Mouse (Mus musculus) embryonic facial prominence, embryonic 13.5 days (tissue): ENCODE results near the gene Pard6a. TPM values are rescaled to one million over a fixed set of nuclear protein-coding genes. Genes with fewer than 3 reads are reported as not detected.

Experiments
- ATAC-seq: fragments of 200-750 bp; cut with Nextera tagmentation; 2 replicates; pipeline ENCODE4 v1.8.0; 2017; ENCODE audit warnings: low read depth; ENCODE audit not compliant: insufficient number of reproducible peaks, insufficient read depth, low FRiP score, low TSS enrichment
- H3K27ac ChIP-seq: fragments of 300-500 bp; sonication (generic); 2 replicates; pipeline ENCODE4 v1.5.1; 2015; ENCODE audit warnings: moderate library complexity, mild to moderate bottlenecking, inconsistent platforms
- H3K27me3 ChIP-seq: fragments of 300-500 bp; sonication (generic); 2 replicates; pipeline ENCODE4 v1.6.1; 2015; ENCODE audit warnings: mild to moderate bottlenecking, inconsistent platforms
- H3K36me3 ChIP-seq: fragments of 300-500 bp; sonication (generic); 2 replicates; pipeline ENCODE4 v1.6.1; 2015; ENCODE audit warnings: mild to moderate bottlenecking, inconsistent platforms
- H3K4me1 ChIP-seq: fragments of 300-500 bp; sonication (generic); 2 replicates; pipeline ENCODE4 v1.6.1; 2015; ENCODE audit warnings: inconsistent platforms
- H3K4me2 ChIP-seq: fragments of 300-500 bp; sonication (generic); 2 replicates; pipeline ENCODE4 v1.6.1; 2015; ENCODE audit warnings: moderate library complexity, mild to moderate bottlenecking, inconsistent platforms
- H3K4me3 ChIP-seq: fragments of 300-500 bp; sonication (generic); 2 replicates; pipeline ENCODE4 v1.5.1; 2015; ENCODE audit warnings: mild to moderate bottlenecking, inconsistent platforms
- H3K9ac ChIP-seq: fragments of 300-500 bp; sonication (generic); 2 replicates; pipeline ENCODE4 v1.6.1; 2015; ENCODE audit warnings: mild to moderate bottlenecking, inconsistent platforms
- H3K9me3 ChIP-seq: fragments of 300-500 bp; sonication (generic); 2 replicates; pipeline ENCODE4 v1.6.1; 2016; ENCODE audit warnings: inconsistent platforms
- WGBS: fragments of 180-500 bp; shearing (Covaris S2); methylation state at CpG from one replicate; pipeline ENCODE4 v1.1.7; 2015; ENCODE audit warnings: mixed read lengths; 5-methylcytosine and 5-hydroxymethylcytosine counted together
- polyA plus RNA-seq: library from polyadenylated mRNA; unstranded; fragments of >200 nt; fragmentation: Nextera tagmentation; extraction: Ambion mirVana; gene quantifications from 2 replicates; pipeline ENCODE4 v1.2.1, GENCODE M21; 2015

Gene Pard6a
- polyA plus RNA-seq, 1 experiment from 2014 or later: 21.5 TPM

DNA sequence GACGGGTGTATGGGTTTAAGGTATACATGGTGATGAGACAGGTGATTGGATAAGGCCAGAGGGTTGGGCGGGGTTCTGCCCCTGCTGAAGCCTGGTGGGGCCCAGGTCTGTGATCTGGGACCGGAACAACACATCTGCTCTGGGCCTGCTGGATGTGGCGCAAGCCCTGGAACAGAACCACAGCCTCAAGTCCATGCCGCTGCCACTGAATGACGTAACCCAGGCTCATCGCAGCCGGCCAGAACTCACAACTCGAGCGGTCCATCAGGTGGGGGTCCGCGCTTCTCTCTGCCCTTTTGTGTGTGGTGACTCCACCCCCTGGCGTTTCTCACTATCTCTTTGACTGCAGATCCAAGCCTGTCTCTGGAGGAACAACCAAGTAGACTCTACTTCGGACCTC is 10.0 kb upstream of the Pard6a start:
- Histone ChIP-seq H3K27ac (no peak overlapping the region), H3K9ac (no peak overlapping the region), H3K9me3 (no peaks in the 10 kb centered on the region; the same call in 1 of the 2 replicates), H3K4me3 (no peak overlapping the region), H3K36me3 (peaks cover 3% of the 10 kb centered on the region; the same call in 1 of the 2 replicates), H3K4me2 (no peak overlapping the region), H3K27me3 (peaks cover 17% of the 10 kb centered on the region), H3K4me1 (peaks cover 13% of the 10 kb centered on the region)
- ATAC-seq: no peak
- 82% methylated on average over 14 of the region's 14 CpGs for WGBS

DNA sequence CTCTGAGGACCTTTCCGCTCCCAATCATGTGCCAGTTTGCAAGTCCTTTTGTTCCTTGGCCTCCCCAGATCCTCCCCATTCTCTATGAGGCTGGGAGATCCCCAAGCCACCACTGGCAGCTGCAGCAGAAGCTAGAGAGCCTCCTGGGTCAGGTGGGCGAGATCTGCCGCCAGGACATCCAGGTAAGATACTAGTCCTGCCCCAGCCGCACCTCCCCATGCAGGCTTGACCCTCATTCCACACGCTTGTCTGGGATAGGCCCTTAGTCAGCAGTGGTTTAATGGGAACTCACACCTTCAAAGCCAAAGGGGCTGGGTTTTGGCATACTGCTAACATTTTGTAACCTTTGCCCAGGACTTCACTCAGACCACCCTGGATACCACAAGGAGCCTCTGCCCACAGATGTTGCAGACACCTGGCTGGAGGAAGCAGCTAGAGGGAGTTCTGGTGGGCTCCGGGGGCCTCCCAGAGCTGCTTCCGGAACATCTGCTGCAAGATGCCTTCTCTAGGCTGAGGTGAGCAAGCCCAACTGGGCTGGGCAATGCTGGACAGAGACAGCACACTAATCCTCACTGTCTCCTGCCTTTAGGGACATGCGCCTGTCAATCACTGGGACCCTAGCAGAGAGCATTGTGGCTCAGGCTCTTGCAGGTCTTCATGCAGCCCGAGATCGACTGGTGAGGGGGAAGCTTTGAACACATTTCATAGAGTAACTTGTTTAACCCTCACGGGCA is 8.3 kb upstream of the Pard6a start:
- H3K36me3 ChIP-seq: peaks cover 17% of the 10 kb centered on the region
- no peak overlapping the region for H3K9ac ChIP-seq
- no peak overlapping the region for H3K4me3 ChIP-seq
- H3K27me3 ChIP-seq: peaks cover 17% of the 10 kb centered on the region
- H3K9me3 ChIP-seq: no peaks in the 10 kb centered on the region; the same call in 1 of the 2 replicates
- no peak overlapping the region for H3K4me2 ChIP-seq
- 96% methylated on average over 11 of the region's 11 CpGs for WGBS
- H3K4me1 ChIP-seq: peaks cover 11% of the 10 kb centered on the region
- H3K27ac ChIP-seq: no peak overlapping the region
- ATAC-seq: no peak

DNA sequence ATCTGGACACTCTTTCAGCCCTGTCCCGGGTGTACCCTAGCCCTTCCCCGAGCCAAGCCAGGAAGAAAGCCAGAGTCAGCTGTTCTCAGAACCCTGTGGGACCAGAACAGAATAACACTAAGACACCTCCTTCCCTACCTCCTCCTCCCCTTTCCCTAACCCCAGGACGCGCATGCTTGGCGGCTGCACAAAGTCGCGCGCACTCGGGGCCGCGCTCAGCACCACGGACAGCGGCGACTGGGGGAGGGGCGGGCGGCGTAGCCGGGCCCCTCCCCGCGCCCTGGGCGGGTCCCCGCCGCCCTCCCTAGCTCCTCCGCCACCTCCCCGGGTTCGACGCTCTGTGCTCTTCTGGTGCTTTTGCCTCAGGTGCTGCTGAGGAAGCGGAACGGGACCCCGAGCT is 7.3 kb upstream of the Pard6a start:
- WGBS: 2% methylated on average over 30 of the region's 30 CpGs
- peaks cover 11% of the 10 kb centered on the region for H3K4me1 ChIP-seq
- H3K27me3 ChIP-seq: peaks cover 17% of the 10 kb centered on the region
- no peaks in the 10 kb centered on the region; the same call in 1 of the 2 replicates for H3K9me3 ChIP-seq
- no peak overlapping the region for H3K27ac ChIP-seq
- H3K9ac ChIP-seq: peak overlapping the region; percentile 67
- peak overlapping the region; percentile 50 for H3K4me3 ChIP-seq
- ATAC-seq: no peak
- H3K36me3 ChIP-seq: peaks cover 27% of the 10 kb centered on the region
- peak overlapping the region; percentile 96 for H3K4me2 ChIP-seq

DNA sequence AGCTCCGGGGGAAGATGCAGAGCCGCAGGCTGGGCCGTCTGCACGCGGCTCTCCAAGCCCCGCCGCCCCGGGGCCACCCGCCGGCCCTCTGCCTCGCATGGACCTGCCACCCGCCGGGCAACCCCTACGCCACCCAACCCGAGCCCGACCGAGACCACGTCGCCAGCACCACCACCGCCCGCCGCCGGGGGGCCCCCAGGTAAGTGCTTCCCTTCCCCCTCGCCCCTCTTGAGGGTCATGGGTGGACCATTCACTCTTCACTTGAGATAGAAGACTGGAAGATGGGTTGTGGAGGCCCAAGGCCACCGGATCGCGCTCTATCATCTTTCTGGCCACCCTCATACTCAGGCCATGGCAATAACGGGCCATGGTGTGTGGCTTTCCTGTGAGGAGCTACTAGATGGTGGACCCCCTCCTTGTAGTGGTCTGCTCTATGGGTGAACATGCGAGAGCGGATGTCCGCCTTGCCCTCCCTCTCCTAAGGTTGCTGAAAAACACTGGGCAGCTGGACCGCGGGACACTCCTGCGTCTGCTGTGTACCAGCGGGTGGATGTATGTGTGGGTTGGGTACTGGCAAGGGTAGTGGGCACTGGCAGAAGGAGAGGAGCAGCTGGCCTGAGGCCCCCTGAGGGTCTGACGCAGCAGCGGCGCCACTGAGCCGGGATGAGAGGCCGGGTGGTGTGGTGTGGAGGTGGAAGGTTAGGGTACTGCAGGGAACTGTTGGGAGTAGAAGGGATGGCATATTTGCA is 6.7 kb upstream of the Pard6a start:
- Histone ChIP-seq H3K9ac (peak overlapping the region; percentile 67), H3K27me3 (peaks cover 17% of the 10 kb centered on the region), H3K4me1 (peaks cover 11% of the 10 kb centered on the region), H3K4me3 (peak overlapping the region; percentile 50), H3K9me3 (no peaks in the 10 kb centered on the region; the same call in 1 of the 2 replicates), H3K36me3 (peaks cover 29% of the 10 kb centered on the region), H3K4me2 (peak overlapping the region; percentile 96), H3K27ac (no peak overlapping the region)
- ATAC-seq: no peak
- WGBS: 8% methylated on average over 40 of the region's 40 CpGs

DNA sequence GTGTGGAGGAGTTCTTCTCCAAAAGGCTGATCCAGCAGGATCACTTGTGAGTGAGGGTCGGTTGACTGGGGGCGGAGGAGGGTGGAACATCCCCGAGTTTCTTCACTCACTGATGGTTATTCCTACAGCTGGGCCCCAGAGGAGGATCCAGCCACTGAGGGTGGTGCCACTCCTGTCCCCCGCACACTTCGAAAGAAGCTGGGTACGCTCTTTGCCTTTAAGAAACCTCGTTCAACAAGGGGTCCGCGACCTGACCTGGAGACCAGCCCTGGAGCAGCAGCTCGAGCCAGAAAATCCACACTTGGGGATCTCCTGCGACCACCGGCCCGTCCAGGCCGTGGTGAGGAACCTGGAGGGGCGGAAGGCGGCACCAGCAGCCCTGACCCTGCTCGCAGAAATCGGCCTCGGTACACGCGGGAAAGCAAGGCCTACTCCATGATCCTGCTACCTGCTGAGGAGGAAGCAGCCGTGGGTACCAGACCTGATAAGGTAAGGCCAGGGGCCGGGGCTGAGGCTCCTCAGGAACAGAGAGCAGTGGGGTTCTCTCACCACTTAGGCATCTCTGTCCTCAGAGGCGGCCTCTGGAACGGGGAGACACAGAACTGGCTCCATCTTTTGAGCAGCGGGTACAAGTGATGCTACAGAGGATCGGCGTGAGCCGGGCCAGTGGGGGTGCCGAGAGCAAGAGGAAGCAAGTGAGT is 5.7 kb upstream of the Pard6a start:
- Histone ChIP-seq H3K9me3 (no peaks in the 10 kb centered on the region; the same call in 1 of the 2 replicates), H3K27me3 (peaks cover 17% of the 10 kb centered on the region), H3K4me2 (no peak overlapping the region), H3K9ac (0 out of 2 replicates have a peak overlapping the region, but pooled peaks have one; percentile 2), H3K27ac (no peak overlapping the region), H3K4me1 (peaks cover 18% of the 10 kb centered on the region), H3K4me3 (no peak overlapping the region), H3K36me3 (peaks cover 29% of the 10 kb centered on the region)
- no peak for ATAC-seq
- WGBS: 79% methylated on average over 30 of the region's 30 CpGs

DNA sequence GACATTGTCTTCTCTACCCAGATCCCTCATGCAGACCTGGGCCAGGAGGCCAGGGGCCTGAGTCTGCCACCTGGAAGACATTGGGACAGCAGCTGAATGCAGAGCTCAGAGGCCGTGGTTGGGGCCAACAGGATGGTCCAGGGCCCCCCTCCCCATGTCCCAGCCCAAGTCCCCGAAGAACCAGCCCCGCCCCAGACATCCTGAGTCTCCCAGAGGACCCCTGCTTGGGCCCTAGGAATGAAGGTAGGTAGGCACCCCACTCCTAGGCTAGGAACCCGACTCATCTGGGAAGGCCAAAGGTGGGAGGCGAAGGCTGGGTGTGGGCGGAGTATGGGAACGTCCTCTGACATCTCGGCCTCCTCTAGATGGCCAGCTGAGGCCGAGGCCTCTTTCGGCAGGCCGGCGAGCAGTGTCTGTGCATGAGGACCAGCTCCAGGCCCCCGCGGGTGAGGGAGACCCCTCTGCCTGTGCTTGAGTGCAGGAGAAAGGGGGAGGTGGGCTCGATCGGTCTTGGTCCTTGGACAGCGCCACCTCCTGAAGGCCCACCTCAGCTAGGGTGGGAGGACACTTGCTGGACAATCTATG is 3.7 kb upstream of the Pard6a start:
- Histone ChIP-seq H3K9ac (no peak overlapping the region), H3K27ac (no peak overlapping the region), H3K27me3 (peaks cover 17% of the 10 kb centered on the region), H3K4me3 (no peak overlapping the region), H3K4me2 (no peak overlapping the region), H3K4me1 (peaks cover 27% of the 10 kb centered on the region), H3K36me3 (peaks cover 29% of the 10 kb centered on the region), H3K9me3 (no peaks in the 10 kb centered on the region; the same call in 1 of the 2 replicates)
- no peak for ATAC-seq
- WGBS: 93% methylated on average over 17 of the region's 17 CpGs

DNA sequence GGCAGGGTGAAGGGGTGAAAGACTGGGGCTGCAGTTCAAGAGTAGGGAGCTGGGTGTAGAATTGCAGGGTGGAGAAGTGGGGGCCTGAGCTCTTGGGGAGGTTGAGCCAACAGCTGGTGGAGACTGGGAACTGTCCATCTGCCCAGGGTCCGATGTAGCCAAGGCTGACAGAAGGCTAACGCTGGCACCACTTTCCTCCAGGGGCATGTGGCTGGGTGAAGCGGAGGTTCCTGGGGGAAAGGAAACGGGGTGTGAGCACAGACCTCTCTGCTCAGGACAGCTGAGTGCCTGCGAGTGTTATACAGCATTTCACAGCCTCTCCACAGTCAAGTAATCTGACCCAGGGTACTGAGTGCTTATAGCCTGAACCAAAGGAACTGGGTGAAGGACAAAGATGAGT is 2.2 kb upstream of the Pard6a start:
- Histone ChIP-seq H3K27ac (no peak overlapping the region), H3K4me3 (no peak overlapping the region), H3K27me3 (peaks cover 17% of the 10 kb centered on the region), H3K36me3 (peaks cover 39% of the 10 kb centered on the region), H3K4me1 (peaks cover 26% of the 10 kb centered on the region), H3K4me2 (no peak overlapping the region), H3K9ac (no peak overlapping the region), H3K9me3 (no peaks in the 10 kb centered on the region)
- ATAC-seq: no peak
- 85% methylated on average over 5 of the region's 5 CpGs for WGBS

DNA sequence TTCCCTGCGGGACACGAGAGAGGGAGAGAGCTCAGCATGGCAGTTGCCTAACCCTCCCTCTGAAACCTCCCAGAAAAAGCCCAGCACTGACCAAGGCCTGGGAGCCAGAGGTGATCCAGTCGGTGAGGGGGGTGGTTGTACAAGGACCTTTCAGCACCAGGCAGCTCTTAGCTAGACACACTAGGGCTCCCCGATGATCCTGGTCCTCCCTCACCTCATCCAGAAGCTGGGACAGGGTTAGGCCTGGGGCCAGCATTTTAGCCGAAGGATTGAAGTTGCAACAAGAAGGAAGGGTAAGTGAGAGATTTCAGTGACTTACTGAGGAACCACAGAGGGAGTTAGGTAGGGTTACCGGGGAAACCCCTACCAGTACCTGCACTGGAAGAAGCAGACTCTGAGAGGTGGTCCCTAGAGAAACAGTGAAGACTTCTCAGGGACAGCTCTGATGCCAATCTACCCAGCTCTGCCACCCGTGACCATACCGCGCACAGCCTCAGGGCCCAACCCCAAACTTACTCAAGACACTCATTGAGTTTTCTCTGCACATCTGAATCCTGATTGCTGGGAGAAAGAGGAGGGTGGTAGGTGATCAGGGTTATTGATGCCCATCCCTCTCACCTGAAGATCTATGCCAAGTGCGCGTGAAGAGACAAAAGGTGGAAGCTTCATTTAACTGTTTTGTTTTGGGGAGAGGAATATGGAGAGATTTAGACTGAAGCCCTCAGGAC is 1.3 kb upstream of the Pard6a start:
- Histone ChIP-seq H3K4me2 (peak overlapping the region; percentile 91), H3K9me3 (no peaks in the 10 kb centered on the region), H3K4me3 (peak overlapping the region; percentile 72), H3K9ac (peak overlapping the region; percentile 82), H3K36me3 (peaks cover 48% of the 10 kb centered on the region), H3K4me1 (peaks cover 18% of the 10 kb centered on the region), H3K27me3 (peaks cover 10% of the 10 kb centered on the region), H3K27ac (no peak overlapping the region)
- 84% methylated on average over 11 of the region's 11 CpGs for WGBS
- no peak for ATAC-seq

DNA sequence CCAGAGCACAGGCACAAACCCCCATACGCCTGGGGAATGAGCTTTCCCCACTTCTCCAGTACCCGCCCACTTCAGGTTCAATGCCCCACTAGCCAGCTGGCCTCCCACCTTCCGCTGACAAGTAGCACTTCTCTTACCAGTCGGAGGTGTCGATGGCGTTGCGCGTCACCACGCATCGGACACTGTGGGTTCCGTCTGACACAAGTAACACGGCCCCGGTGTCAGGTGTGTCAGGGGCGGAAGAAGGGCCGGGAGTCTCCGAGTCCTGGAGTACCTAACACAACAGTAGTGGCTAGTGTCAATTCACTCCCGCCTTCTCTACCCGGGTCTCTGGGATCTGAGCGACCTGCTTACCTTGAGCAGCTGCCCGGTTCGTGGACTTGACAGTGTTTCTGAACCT is 382 bp upstream of the Pard6a start:
- H3K9ac ChIP-seq: peak overlapping the region; percentile 82
- H3K4me3 ChIP-seq: peak overlapping the region; percentile 72
- H3K4me2 ChIP-seq: peak overlapping the region; percentile 91
- H3K27me3 ChIP-seq: 0 out of 2 replicates have a peak, but pooled peaks cover under 1% of the 10 kb centered on the region
- H3K4me1 ChIP-seq: peaks cover 18% of the 10 kb centered on the region
- H3K9me3 ChIP-seq: no peaks in the 10 kb centered on the region
- under 1% methylated on average over 21 of the region's 21 CpGs for WGBS
- ATAC-seq: 0 out of 2 replicates have a peak, but pooled peaks have one; percentile 2
- peak overlapping the region; percentile 94 for H3K27ac ChIP-seq
- H3K36me3 ChIP-seq: peaks cover 48% of the 10 kb centered on the region

DNA sequence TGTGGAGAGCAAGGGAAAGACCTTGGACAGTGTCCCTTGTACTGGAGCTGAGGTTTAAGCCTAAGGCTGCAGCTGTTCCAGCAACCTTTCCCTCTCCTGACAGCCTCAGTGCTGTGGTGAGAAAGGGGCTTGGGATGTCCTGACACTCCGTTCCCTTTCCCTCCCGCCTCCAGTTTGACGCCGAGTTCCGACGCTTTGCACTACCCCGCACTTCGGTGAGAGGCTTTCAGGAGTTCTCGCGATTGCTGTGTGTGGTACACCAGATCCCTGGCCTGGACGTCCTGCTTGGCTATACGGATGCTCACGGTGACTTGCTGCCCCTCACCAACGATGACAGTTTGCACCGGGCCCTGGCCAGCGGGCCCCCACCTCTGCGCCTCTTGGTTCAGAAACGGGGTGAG is 1.1 kb downstream of the Pard6a start:
- peak overlapping the region; percentile 91 for H3K4me2 ChIP-seq
- H3K9ac ChIP-seq: peak overlapping the region; percentile 68
- H3K27ac ChIP-seq: peak overlapping the region; percentile 94; the same call in 1 of the 2 replicates
- H3K9me3 ChIP-seq: no peaks in the 10 kb centered on the region
- H3K4me3 ChIP-seq: peak overlapping the region; percentile 72
- ATAC-seq: no peak
- H3K4me1 ChIP-seq: peaks cover 26% of the 10 kb centered on the region
- WGBS: 40% methylated on average over 18 of the region's 18 CpGs
- peaks cover 41% of the 10 kb centered on the region for H3K36me3 ChIP-seq
- no peaks in the 10 kb centered on the region for H3K27me3 ChIP-seq
